Mouse (Mus musculus): Measurements from ENCODE around the gene Lmo7. TPM values are rescaled to one million over a fixed set of nuclear protein-coding genes. Genes with fewer than 3 reads are reported as not detected.

Gene Lmo7
- total RNA-seq, 1 experiment, result 19.4 TPM

GRCm38 (mm10) chr14:101901496-101901895, 171.7 kb downstream of the Lmo7 start:
- DNase-seq (ENCODE audit: low read depth, low spot score), result no peak
- no peak overlapping the region for H3K27ac ChIP-seq (ENCODE audit: insufficient read depth, low read depth, low read length, poor library complexity, severe bottlenecking)
- in situ Hi-C loops (cut with MboI; ENCODE audit: low sequenced_read_pairs in 2 of 2, unreplicated experiment in 2 of 2), result no loop called here
- H3K36me3 ChIP-seq (ENCODE audit: control insufficient read depth, insufficient read depth, low read length, poor library complexity, severe bottlenecking), result peaks cover 4% of the 10 kb centered on the region; the same call in 1 of the 2 replicates
- no peak overlapping the region for H3K9ac ChIP-seq (ENCODE audit: insufficient read depth, low read depth, low read length, poor library complexity, severe bottlenecking)
- H3K9me3 ChIP-seq (ENCODE audit: control insufficient read depth, insufficient read depth, low read depth, low read length), result no peaks in the 10 kb centered on the region
- TF ChIP-seq CHD2 (IDR thresholded peaks at IDR 0.05; ENCODE audit: low read depth, low read length) (no peak), MAFK (IDR thresholded peaks at IDR 0.05; ENCODE audit: insufficient read depth, low read depth, low read length) (no peak)
- no peaks in the 10 kb centered on the region for H3K4me1 ChIP-seq (ENCODE audit: control insufficient read depth in 2 of 2, insufficient read depth in 2 of 2, low read length in 2 of 2, poor library complexity in 1 of 2)
- no peak overlapping the region for H3K4me3 ChIP-seq (ENCODE audit: insufficient read depth in 1 of 2, low read depth in 1 of 2, low read length in 2 of 2, poor library complexity in 1 of 2, severe bottlenecking in 1 of 2)

GRCm38 (mm10) chr14:101901976-101902375, 172.2 kb downstream of the Lmo7 start:
- in situ Hi-C loops (cut with MboI; ENCODE audit: low sequenced_read_pairs in 2 of 2, unreplicated experiment in 2 of 2), result no loop called here
- H3K4me1 ChIP-seq (ENCODE audit: control insufficient read depth in 2 of 2, insufficient read depth in 2 of 2, low read length in 2 of 2, poor library complexity in 1 of 2), result no peaks in the 10 kb centered on the region
- H3K9ac ChIP-seq (ENCODE audit: insufficient read depth, low read depth, low read length, poor library complexity, severe bottlenecking), result no peak overlapping the region
- no peak for TF ChIP-seq CHD2 (IDR thresholded peaks at IDR 0.05; ENCODE audit: low read depth, low read length)
- TF ChIP-seq HCFC1 (IDR thresholded peaks at IDR 0.05; ENCODE audit: borderline replicate concordance, insufficient read depth, low read length), result no peak
- TF ChIP-seq ZC3H11A (IDR thresholded peaks at IDR 0.05; ENCODE audit: borderline replicate concordance, low read depth, low read length), result no peak
- TF ChIP-seq MAFK (IDR thresholded peaks at IDR 0.05; ENCODE audit: insufficient read depth, low read depth, low read length), result no peak
- TF ChIP-seq ZNF384 (IDR thresholded peaks at IDR 0.05; ENCODE audit: low read depth, low read length), result no peak
- no peak overlapping the region for H3K4me3 ChIP-seq (ENCODE audit: insufficient read depth in 1 of 2, low read depth in 1 of 2, low read length in 2 of 2, poor library complexity in 1 of 2, severe bottlenecking in 1 of 2)
- H3K36me3 ChIP-seq (ENCODE audit: control insufficient read depth, insufficient read depth, low read length, poor library complexity, severe bottlenecking), result peaks cover 4% of the 10 kb centered on the region; the same call in 1 of the 2 replicates
- H3K27ac ChIP-seq (ENCODE audit: insufficient read depth, low read depth, low read length, poor library complexity, severe bottlenecking), result no peak overlapping the region
- no peak for DNase-seq (ENCODE audit: low read depth, low spot score)
- H3K9me3 ChIP-seq (ENCODE audit: control insufficient read depth, insufficient read depth, low read depth, low read length), result no peaks in the 10 kb centered on the region

- no peak overlapping the region for H3K27ac ChIP-seq (ENCODE audit: insufficient read depth, low read depth, low read length, poor library complexity, severe bottlenecking)
- H3K4me1 ChIP-seq (ENCODE audit: control insufficient read depth in 2 of 2, insufficient read depth in 2 of 2, low read length in 2 of 2, poor library complexity in 1 of 2), result no peaks in the 10 kb centered on the region
- in situ Hi-C loops (cut with MboI; ENCODE audit: low sequenced_read_pairs in 2 of 2, unreplicated experiment in 2 of 2), result no loop called here
- no peak overlapping the region for H3K9ac ChIP-seq (ENCODE audit: insufficient read depth, low read depth, low read length, poor library complexity, severe bottlenecking)
- TF ChIP-seq HCFC1 (IDR thresholded peaks at IDR 0.05; ENCODE audit: borderline replicate concordance, insufficient read depth, low read length), result no peak
- no peak for TF ChIP-seq CHD2 (IDR thresholded peaks at IDR 0.05; ENCODE audit: low read depth, low read length)
- H3K36me3 ChIP-seq (ENCODE audit: control insufficient read depth, insufficient read depth, low read length, poor library complexity, severe bottlenecking), result peaks cover 4% of the 10 kb centered on the region; the same call in 1 of the 2 replicates
- no peak overlapping the region for H3K4me3 ChIP-seq (ENCODE audit: insufficient read depth in 1 of 2, low read depth in 1 of 2, low read length in 2 of 2, poor library complexity in 1 of 2, severe bottlenecking in 1 of 2)
- H3K9me3 ChIP-seq (ENCODE audit: control insufficient read depth, insufficient read depth, low read depth, low read length), result no peaks in the 10 kb centered on the region
- DNase-seq (ENCODE audit: low read depth, low spot score), result no peak
Observed at GRCm38 (mm10) chr14:101903722-101904121, 174.0 kb downstream of the Lmo7 start.

- Histone ChIP-seq H3K9me3 (ENCODE audit: control insufficient read depth, insufficient read depth, low read depth, low read length) (no peaks in the 10 kb centered on the region), H3K27ac (ENCODE audit: insufficient read depth, low read depth, low read length, poor library complexity, severe bottlenecking) (no peak overlapping the region), H3K9ac (ENCODE audit: insufficient read depth, low read depth, low read length, poor library complexity, severe bottlenecking) (no peak overlapping the region), H3K4me1 (ENCODE audit: control insufficient read depth in 2 of 2, insufficient read depth in 2 of 2, low read length in 2 of 2, poor library complexity in 1 of 2) (no peaks in the 10 kb centered on the region), H3K4me3 (ENCODE audit: insufficient read depth in 1 of 2, low read depth in 1 of 2, low read length in 2 of 2, poor library complexity in 1 of 2, severe bottlenecking in 1 of 2) (no peak overlapping the region), H3K36me3 (ENCODE audit: control insufficient read depth, insufficient read depth, low read length, poor library complexity, severe bottlenecking) (no peaks in the 10 kb centered on the region)
- in situ Hi-C loops (cut with MboI; ENCODE audit: low sequenced_read_pairs in 2 of 2, unreplicated experiment in 2 of 2), result no loop called here
- no peak for DNase-seq (ENCODE audit: low read depth, low spot score)
- TF ChIP-seq ZNF384 (IDR thresholded peaks at IDR 0.05; ENCODE audit: low read depth, low read length), result no peak
- no peak for TF ChIP-seq ZC3H11A (IDR thresholded peaks at IDR 0.05; ENCODE audit: borderline replicate concordance, low read depth, low read length)
- TF ChIP-seq CHD2 (IDR thresholded peaks at IDR 0.05; ENCODE audit: low read depth, low read length), result no peak
- no peak for TF ChIP-seq HCFC1 (IDR thresholded peaks at IDR 0.05; ENCODE audit: borderline replicate concordance, insufficient read depth, low read length)
- TF ChIP-seq MAFK (IDR thresholded peaks at IDR 0.05; ENCODE audit: insufficient read depth, low read depth, low read length), result no peak
Observed at GRCm38 (mm10) chr14:101911983-101912382, 182.2 kb downstream of the Lmo7 start.

- H3K4me3 ChIP-seq (ENCODE audit: insufficient read depth in 1 of 2, low read depth in 1 of 2, low read length in 2 of 2, poor library complexity in 1 of 2, severe bottlenecking in 1 of 2), result no peak overlapping the region
- no peak overlapping the region for H3K27ac ChIP-seq (ENCODE audit: insufficient read depth, low read depth, low read length, poor library complexity, severe bottlenecking)
- H3K36me3 ChIP-seq (ENCODE audit: control insufficient read depth, insufficient read depth, low read length, poor library complexity, severe bottlenecking), result no peaks in the 10 kb centered on the region
- in situ Hi-C loops (cut with MboI; ENCODE audit: low sequenced_read_pairs in 2 of 2, unreplicated experiment in 2 of 2), result no loop called here
- TF ChIP-seq CHD2 (IDR thresholded peaks at IDR 0.05; ENCODE audit: low read depth, low read length), result no peak
- TF ChIP-seq HCFC1 (IDR thresholded peaks at IDR 0.05; ENCODE audit: borderline replicate concordance, insufficient read depth, low read length), result no peak
- TF ChIP-seq ZNF384 (IDR thresholded peaks at IDR 0.05; ENCODE audit: low read depth, low read length), result no peak
- TF ChIP-seq ZC3H11A (IDR thresholded peaks at IDR 0.05; ENCODE audit: borderline replicate concordance, low read depth, low read length), result no peak
- TF ChIP-seq MAFK (IDR thresholded peaks at IDR 0.05; ENCODE audit: insufficient read depth, low read depth, low read length), result no peak
- H3K9me3 ChIP-seq (ENCODE audit: control insufficient read depth, insufficient read depth, low read depth, low read length), result no peaks in the 10 kb centered on the region
- no peaks in the 10 kb centered on the region for H3K4me1 ChIP-seq (ENCODE audit: control insufficient read depth in 2 of 2, insufficient read depth in 2 of 2, low read length in 2 of 2, poor library complexity in 1 of 2)
- no peak for DNase-seq (ENCODE audit: low read depth, low spot score)
- no peak overlapping the region for H3K9ac ChIP-seq (ENCODE audit: insufficient read depth, low read depth, low read length, poor library complexity, severe bottlenecking)
Observed at GRCm38 (mm10) chr14:101912392-101912791, 182.6 kb downstream of the Lmo7 start.
